Mouse (Mus musculus) liver, postnatal 0 days (tissue): ENCODE results near the gene Akt1s1. TPM values are rescaled to one million over a fixed set of nuclear protein-coding genes. Genes with fewer than 3 reads are reported as not detected.

Experiments
- ATAC-seq: fragments of 200-750 bp; cut with Nextera tagmentation; 2 replicates; pipeline ENCODE4 v1.8.0; 2017; ENCODE audit warnings: mild to moderate bottlenecking, moderate library complexity
- DNase-seq: peaks from one replicate; pipeline ENCODE4 v3.0.0-alpha.2; 2016
- H3K27ac ChIP-seq: fragments of 300-500 bp; sonication (generic); 2 replicates; pipeline ENCODE4 v1.5.1; 2014; ENCODE audit warnings: antibody characterized with exemption, moderate library complexity, mild to moderate bottlenecking, low read depth
- H3K27me3 ChIP-seq: fragments of 300-500 bp; sonication (generic); 2 replicates; pipeline ENCODE4 v1.6.1; 2014; ENCODE audit warnings: low read length, control low read depth, mixed read lengths; ENCODE audit not compliant: insufficient read depth
- H3K36me3 ChIP-seq: fragments of 300-500 bp; sonication (generic); replicated peaks from 2 replicates; pipeline ENCODE4 v1.6.1; 2014; ENCODE audit warnings: mild to moderate bottlenecking, control low read depth, low read length, moderate library complexity, mixed read lengths; ENCODE audit not compliant: insufficient read depth
- H3K4me1 ChIP-seq: fragments of 300-500 bp; sonication (generic); 2 replicates; pipeline ENCODE4 v1.6.1; 2014; ENCODE audit warnings: antibody characterized with exemption, mild to moderate bottlenecking, control low read depth; ENCODE audit not compliant: insufficient read depth
- H3K4me2 ChIP-seq: fragments of 300-500 bp; sonication (generic); 2 replicates; pipeline ENCODE4 v1.6.1; 2014; ENCODE audit warnings: low read depth, mild to moderate bottlenecking, low read length, moderate library complexity, mixed read lengths
- H3K4me3 ChIP-seq: fragments of 300-500 bp; sonication (generic); 2 replicates; pipeline ENCODE4 v1.5.1; 2014; ENCODE audit warnings: low read depth, low read length
- H3K9ac ChIP-seq: fragments of 300-500 bp; sonication (generic); replicated peaks from 2 replicates; pipeline ENCODE4 v1.6.1; 2014; ENCODE audit warnings: mild to moderate bottlenecking, moderate library complexity
- H3K9me3 ChIP-seq: fragments of 300-500 bp; sonication (generic); 2 replicates; pipeline ENCODE4 v1.6.1; 2016; ENCODE audit warnings: mild to moderate bottlenecking, control low read depth, low read length, mixed read lengths
- CTCF ChIP-seq: sonication (generic); IDR thresholded peaks from 2 replicates; pipeline ENCODE4 v1.5.1; 2016; ENCODE audit warnings: antibody characterized with exemption, low read depth
- EP300 ChIP-seq: IDR thresholded peaks from 2 replicates; pipeline ENCODE4 v1.6.1; 2016; ENCODE audit warnings: antibody characterized with exemption, low read depth, mild to moderate bottlenecking
- WGBS: fragments of 180-500 bp; shearing (Covaris S2); extraction: QIAGEN DNeasy Blood & Tissue Kit; methylation state at CpG from one replicate; pipeline ENCODE4 v1.1.7; 2014; ENCODE audit not compliant: insufficient replicate concordance; 5-methylcytosine and 5-hydroxymethylcytosine counted together
- polyA plus RNA-seq: library from polyadenylated mRNA; unstranded; fragments of >200 nt; fragmentation: Nextera tagmentation; extraction: Ambion mirVana; gene quantifications from 2 replicates; pipeline ENCODE4 v1.2.1, GENCODE M21; 2015

The Akt1s1 gene
- polyA plus RNA-seq, 1 experiment from 2014 or later, result 38.6 TPM

GRCm38 (mm10) chr7:44863982-44864494, 15.2 kb downstream of the Akt1s1 start:
- Histone ChIP-seq H3K4me3 (no peak overlapping the region), H3K4me2 (no peak overlapping the region), H3K9ac (no peak overlapping the region), H3K9me3 (no peaks in the 10 kb centered on the region), H3K27me3 (no peaks in the 10 kb centered on the region), H3K4me1 (peaks cover 42% of the 10 kb centered on the region), H3K36me3 (peaks cover 38% of the 10 kb centered on the region), H3K27ac (no peak overlapping the region)
- 87% methylated on average over 11 of the region's 11 CpGs for WGBS
- DNase-seq, result no peak
- TF ChIP-seq CTCF, result no peak
- no peak for TF ChIP-seq EP300
- no peak for ATAC-seq

- Histone ChIP-seq H3K36me3 (peaks cover 33% of the 10 kb centered on the region), H3K4me3 (no peak overlapping the region), H3K27me3 (no peaks in the 10 kb centered on the region), H3K4me2 (no peak overlapping the region), H3K9ac (peak overlapping the region; percentile 11; the same call in 1 of the 2 replicates), H3K27ac (0 out of 2 replicates have a peak overlapping the region, but pooled peaks have one; percentile 46), H3K9me3 (no peaks in the 10 kb centered on the region), H3K4me1 (peaks cover 43% of the 10 kb centered on the region)
- peak; percentile 48 for DNase-seq
- no peak for ATAC-seq
- TF ChIP-seq CTCF (no peak), EP300 (no peak)
- 73% methylated on average over 24 of the region's 24 CpGs for WGBS
These were observed 16.1 kb downstream of the Akt1s1 start for GRCm38 (mm10) chr7:44864595-44865542.

- Histone ChIP-seq H3K4me3 (no peak overlapping the region), H3K9me3 (no peaks in the 10 kb centered on the region), H3K27me3 (no peaks in the 10 kb centered on the region), H3K9ac (peak overlapping the region; percentile 26; the same call in 1 of the 2 replicates), H3K36me3 (peaks cover 25% of the 10 kb centered on the region), H3K4me1 (peaks cover 48% of the 10 kb centered on the region), H3K4me2 (peak overlapping the region; percentile 19), H3K27ac (peak overlapping the region; percentile 46)
- TF ChIP-seq EP300 (no peak), CTCF (peak; percentile 52)
- WGBS, result 42% methylated on average over 15 of the region's 15 CpGs
- peak; percentile 7; the same call in 1 of the 2 replicates for ATAC-seq
- DNase-seq, result peak; percentile 70
These were observed 17.7 kb downstream of the Akt1s1 start for GRCm38 (mm10) chr7:44866276-44867009.

GRCm38 (mm10) chr7:44867010-44867702, 18.4 kb downstream of the Akt1s1 start:
- H3K27ac ChIP-seq, result peak overlapping the region; percentile 46; the same call in 1 of the 2 replicates
- WGBS, result 77% methylated on average over 19 of the region's 19 CpGs
- H3K9me3 ChIP-seq, result no peaks in the 10 kb centered on the region
- peaks cover 22% of the 10 kb centered on the region for H3K36me3 ChIP-seq
- DNase-seq (no peak), ATAC-seq (no peak)
- H3K4me2 ChIP-seq, result peak overlapping the region; percentile 99
- TF ChIP-seq CTCF (no peak), EP300 (no peak)
- peaks cover 48% of the 10 kb centered on the region for H3K4me1 ChIP-seq
- H3K27me3 ChIP-seq, result no peaks in the 10 kb centered on the region
- H3K9ac ChIP-seq, result peak overlapping the region; percentile 26; the same call in 1 of the 2 replicates
- no peak overlapping the region for H3K4me3 ChIP-seq

GRCm38 (mm10) chr7:44867802-44868201, 19.0 kb downstream of the Akt1s1 start:
- ATAC-seq (no peak), DNase-seq (no peak)
- H3K36me3 ChIP-seq, result peaks cover 15% of the 10 kb centered on the region
- H3K4me1 ChIP-seq, result peaks cover 52% of the 10 kb centered on the region
- 57% methylated on average over 9 of the region's 9 CpGs for WGBS
- TF ChIP-seq CTCF, result no peak
- TF ChIP-seq EP300, result no peak
- H3K27me3 ChIP-seq, result no peaks in the 10 kb centered on the region
- H3K9me3 ChIP-seq, result no peaks in the 10 kb centered on the region
- H3K27ac ChIP-seq, result 0 out of 2 replicates have a peak overlapping the region, but pooled peaks have one; percentile 24
- H3K4me2 ChIP-seq, result peak overlapping the region; percentile 99
- peak overlapping the region; percentile 81 for H3K4me3 ChIP-seq
- H3K9ac ChIP-seq, result peak overlapping the region; percentile 94; the same call in 1 of the 2 replicates
